Mouse (Mus musculus): ENCODE results near the gene Park7.

DNA sequence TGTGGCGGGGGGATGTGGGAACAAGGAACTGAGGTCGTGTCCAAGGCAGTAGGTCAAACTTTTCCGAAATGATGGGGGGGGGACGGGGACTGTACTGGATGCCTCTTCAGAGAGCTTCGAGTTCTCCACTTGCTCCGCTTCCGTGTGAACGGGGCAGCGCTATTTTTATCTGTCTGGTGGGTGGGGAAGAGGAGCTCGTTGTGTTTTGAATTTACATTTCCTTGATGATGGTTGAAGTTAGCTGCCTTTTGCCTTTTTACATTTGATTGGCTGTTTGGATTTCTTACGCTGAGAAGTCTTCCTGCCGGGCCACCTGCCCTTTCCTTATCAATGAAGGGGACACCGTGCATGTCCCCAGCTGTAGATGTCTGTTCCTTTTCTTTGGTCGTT, 23.8 kb upstream of the Park7 start:
- no peak for TF ChIP-seq POLR2A (IDR thresholded peaks at IDR 0.05; ENCODE audit: borderline replicate concordance, extremely low read depth, low read depth, low read length)
- TF ChIP-seq CTCF (IDR thresholded peaks at IDR 0.05; ENCODE audit: insufficient read depth, low read length): no peak
